Mouse (Mus musculus): ENCODE data around the gene Cep128.
A peak's percentile ranks its signal among the peaks of the same experiment; 100 is the strongest.

The Cep128 gene

DNA sequence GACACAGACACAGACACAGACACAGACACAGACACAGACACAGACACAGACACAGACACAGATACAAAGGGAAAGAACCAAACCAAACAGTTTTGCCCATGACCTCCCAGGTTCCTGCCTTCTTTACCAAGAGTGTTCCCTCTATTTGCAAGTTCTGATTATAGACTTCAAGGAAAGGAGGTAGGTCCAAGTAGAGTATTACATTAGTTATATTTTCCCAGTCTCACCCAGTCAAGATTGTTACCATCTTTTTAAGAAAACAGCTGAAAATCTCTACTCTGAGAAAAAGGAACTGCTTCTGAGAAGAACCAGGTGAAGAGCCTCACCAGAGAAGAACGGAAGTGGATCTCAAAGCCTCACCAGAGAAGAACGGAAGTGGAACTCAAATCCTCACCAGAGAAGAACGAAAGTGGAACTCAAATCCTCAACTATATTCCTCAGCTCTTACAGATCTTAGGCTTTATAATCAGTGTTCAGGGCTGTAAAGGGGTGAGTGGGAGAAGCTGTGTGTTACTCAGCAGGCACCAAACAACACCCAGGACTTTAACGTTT is 200.8 kb downstream of the Cep128 start:
- no peak for DNase-seq (ENCODE audit: low read depth, low spot score)

DNA sequence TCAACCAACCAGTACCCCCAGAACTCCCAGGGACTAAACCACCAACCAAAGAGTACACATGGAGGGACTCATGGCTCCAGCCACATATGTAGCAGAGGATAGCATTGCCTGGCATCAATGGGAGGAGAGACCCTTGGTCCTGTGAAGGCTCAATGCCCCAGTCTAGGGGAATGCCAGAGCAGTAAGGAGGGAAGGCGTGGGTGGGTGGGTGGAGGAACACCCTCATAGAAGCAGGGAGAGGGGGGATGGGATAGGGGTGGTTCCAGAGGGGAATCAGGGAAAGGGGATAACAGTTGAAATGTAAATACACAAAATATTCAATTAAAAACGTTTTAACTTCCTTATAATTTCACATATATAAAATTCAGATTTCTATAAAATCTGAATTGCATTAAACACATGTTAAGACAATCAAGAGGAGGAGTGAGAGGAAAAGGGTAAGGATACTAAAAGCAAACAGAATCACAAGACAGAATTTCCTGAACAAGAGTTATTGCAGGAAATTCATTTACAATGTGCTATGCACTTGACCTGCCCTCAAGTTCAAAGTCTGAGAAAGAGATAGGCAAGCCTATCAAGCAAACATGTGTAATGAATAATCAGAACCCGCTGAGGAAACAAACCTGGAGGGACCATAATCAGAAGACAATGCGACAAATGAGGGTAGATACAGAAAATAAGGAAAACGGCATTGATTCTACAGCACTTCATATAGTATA is 207.2 kb downstream of the Cep128 start:
- DNase-seq (ENCODE audit: low read depth, low spot score): no peak

DNA sequence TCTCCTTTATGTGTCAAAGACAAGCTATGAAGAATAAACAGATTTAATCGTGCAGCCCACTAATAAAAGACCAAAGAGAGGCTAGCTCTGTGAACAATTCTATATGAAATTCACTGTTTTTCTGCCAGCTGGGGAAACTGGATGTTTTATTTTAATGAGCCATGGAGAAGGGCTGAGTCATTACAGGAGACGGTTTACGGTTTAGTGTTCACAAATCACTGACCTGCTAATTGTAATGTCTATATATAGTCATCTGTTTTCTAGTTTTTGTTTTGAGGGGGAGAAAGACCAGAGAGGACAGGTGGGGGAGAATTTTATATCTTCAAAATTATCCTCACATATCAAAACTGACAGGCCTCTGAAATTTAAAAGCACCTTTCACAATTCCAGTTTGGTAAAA is 212.6 kb downstream of the Cep128 start:
- no peak for DNase-seq (ENCODE audit: low read depth, low spot score)

DNA sequence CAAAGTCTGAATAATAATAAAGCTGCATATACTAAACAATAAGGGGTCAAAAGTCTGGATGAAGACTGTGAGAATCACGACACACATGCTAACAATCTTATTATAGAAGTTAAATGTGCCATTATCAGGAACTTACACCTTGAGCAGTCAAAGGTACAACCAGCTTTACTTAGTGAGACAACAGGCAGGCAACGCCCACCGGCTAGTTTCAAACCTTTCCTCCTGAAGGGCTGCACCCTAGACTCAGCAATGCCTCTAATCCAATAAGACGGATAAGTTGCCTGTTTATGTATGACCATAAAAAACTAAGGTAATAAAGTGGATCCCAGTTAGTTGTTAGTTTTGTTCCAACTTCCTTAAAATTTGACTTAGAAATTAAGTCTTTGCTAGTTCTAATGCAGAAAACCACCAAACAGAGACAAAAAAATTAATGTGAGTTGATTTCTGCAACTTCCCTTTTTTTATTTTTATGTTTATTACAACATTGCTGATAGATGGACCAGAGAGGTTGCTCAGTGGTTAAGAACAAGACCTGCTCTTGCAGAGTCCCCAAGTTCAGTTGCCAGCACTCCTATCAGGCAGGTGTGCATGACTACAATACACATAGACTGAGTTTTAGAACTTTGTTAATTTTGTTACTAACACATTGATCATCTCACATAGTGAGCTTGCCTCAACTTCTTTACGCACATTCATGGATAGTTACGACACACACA is 223.0 kb downstream of the Cep128 start:
- no peak for DNase-seq (ENCODE audit: low read depth, low spot score)

DNA sequence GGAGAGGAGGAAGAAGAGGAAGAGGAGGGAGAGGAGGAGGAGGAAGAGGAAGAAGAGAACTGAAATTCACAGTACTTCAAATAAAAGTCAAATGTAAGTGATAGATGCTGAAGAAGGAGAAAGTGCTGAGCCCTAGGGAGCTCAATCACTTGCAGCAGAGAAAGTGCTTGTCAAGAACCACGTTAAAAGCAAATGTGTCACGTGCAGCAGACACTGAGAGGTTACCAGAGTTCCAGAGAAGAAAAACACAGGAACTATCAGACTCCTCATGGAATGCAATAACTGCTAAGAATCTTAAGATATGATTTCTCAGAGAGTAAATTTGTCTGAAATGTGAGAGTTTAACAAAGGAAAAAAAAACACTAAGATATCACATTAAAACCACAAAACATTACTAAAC is 225.7 kb downstream of the Cep128 start:
- no peak for DNase-seq (ENCODE audit: low read depth, low spot score)

DNA sequence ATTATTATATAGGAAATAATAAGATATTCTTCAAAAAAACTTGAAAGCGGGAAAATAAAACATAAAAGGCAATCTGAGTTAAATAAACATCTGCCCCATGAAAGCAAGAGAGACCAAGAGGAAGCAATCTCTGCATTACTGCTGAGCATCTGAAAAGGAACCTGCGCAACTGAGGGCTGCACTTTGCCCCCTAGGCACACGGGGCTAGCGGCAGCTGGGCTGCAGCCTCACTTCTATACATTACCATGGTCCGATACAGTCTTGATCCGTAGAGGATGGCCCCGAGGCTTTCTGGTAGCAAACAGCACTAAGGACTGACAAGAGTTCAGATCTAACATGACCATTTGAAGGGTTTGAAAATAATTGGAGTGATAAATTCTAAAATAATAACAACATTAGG is 230.2 kb downstream of the Cep128 start:
- DNase-seq (ENCODE audit: low read depth, low spot score): no peak

DNA sequence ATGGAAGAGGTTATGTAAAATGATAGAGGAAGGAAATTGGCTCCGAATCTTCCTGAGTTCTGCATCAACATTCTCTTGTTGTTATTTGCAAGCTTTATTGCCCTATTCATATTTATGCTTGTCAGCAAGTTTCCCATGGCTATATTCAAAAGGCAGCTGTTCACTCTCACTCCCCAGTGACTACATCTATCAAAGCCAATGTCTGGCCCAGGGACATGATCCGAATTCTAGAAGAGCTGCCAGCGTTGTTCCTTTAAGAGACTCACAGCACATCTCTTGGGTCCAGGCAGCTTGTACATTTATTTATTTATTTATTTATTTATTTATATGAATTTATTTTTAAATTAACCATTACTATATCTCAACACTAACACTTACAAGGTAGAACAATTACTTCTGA is 235.1 kb downstream of the Cep128 start:
- DNase-seq (ENCODE audit: low read depth, low spot score): no peak

DNA sequence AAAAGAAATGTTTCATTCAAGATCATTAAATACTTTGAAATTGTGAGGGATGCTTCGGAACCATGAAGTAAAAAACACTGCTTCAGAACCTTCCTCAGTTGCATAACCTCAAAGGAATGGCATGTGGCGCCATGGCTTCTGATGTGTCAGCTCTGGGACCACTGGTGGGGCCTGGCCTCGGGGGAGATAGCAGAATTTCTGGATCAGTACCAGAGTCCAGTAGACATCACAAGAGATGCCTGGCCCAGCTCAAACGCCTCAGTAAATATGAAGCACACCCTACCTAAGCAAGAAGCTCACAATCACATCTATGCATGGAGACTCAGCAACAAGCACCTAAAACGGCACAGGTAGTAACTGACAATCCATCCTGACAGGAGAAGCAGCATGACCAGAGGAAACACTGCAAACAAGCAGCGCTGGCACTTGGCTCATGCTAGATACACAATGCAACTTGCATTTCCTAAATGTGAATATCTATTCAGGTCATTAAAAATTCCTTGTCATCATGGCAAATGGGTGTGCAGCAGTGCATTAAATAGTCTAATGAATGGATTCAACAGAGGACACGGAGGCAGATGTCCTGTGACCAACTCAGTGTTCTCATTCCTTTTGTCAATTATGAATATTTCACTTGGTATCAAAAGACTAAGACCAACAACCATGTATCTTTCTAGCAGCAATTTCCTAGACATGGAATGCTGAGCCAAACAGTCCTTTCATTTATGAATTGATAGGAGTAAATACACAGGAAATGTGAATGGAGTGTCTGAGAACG is 249.3 kb downstream of the Cep128 start:
- no peak for DNase-seq (ENCODE audit: low read depth, low spot score)

DNA sequence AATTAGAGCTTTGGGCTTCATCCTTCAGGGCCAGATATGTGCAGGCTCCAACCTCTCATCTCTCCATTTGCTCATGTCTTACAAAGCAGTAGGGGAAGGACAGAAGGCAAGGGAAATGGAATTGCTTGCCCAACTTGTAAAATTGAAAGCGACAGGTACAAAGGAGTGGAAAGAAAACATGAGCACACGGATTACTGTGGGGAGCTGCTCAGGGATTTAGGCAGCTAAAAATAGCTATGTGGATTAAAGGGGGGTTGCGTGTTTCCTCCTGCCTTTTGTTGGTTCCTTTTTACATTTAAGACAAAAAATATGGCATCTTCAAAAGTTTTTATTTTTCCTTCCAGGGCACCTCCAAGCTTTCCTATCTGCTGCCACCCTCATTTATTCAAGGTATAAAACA is 269.2 kb downstream of the Cep128 start:
- peak; percentile 69 for DNase-seq (ENCODE audit: low read depth, low spot score)

DNA sequence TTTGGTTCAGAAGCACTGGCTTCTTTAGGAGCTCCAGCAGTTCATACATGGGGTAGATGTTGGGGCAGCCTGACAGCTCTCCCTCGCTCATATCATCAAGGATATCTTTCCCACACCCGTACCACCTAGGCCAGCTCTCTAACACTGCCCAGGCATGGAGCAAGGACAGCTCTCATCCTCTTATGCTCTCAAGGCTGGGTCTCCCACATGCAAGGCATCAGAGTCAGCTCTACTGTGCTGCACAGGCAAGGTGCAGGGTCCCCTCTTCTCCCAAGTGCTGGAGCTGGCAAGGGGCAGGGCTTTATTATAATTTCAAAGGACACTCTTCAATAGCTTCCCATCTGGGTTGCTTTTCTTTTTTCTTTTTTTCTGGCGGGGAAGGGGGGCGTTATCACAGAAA is 280.9 kb downstream of the Cep128 start:
- no peak for DNase-seq (ENCODE audit: low read depth, low spot score)

DNA sequence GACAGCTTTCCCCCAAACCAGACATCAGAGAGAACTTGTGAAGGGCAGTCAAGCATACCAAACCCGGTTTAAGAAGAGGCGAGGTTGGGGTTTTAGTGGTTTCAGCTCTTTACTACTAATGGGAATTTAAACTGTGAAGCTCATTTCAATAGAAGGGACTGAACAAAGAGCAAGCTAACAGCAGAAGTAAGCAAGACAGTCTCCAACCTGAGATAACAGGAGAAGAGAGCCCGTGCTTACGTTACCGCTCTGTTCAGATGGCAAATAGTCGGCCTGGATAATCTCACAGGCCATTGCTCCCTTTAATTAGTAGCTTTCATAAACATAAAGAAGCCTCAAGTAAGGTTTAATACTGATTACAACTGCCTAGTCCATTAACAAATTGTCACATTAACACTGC is 286.3 kb downstream of the Cep128 start:
- DNase-seq (ENCODE audit: low read depth, low spot score): no peak

DNA sequence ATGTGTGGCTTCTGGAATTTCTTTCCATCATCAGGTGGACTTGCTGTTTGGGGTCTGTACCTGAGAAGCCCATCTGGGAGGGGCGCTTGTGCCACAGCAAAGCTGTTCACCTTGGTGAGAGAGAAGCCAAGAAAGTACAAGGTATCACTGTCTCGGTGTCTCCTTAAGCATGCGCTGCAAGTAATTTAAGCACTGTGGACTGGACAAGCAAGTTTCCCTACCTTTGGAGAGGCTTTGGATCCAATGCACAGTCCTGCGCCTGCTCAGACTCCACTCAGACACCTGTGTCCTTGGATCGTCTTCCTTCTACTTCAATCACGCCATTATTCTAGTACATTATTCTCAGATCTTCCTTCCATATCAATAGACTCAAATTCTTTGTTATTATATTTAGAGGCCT is 288.0 kb downstream of the Cep128 start:
- DNase-seq (ENCODE audit: low read depth, low spot score): no peak

DNA sequence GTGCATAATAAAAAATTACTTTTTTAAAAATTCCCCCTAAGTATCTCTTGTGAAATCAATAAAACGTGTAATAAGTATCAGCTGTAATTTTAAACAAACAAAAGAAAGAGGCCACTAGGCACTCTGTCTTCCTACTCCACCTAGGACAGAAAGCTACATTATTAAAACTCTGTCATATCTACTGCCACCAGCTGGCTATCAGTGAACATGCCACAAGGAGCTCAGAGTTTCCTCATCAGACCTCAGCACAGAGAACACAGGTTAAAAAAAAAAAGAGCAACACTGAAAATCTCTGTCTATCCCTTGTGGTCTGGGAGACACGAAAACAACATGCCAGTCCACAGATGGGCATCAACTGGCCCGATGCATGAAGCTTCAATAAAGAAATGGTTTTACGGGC is 295.9 kb downstream of the Cep128 start:
- no peak for DNase-seq (ENCODE audit: low read depth, low spot score)

DNA sequence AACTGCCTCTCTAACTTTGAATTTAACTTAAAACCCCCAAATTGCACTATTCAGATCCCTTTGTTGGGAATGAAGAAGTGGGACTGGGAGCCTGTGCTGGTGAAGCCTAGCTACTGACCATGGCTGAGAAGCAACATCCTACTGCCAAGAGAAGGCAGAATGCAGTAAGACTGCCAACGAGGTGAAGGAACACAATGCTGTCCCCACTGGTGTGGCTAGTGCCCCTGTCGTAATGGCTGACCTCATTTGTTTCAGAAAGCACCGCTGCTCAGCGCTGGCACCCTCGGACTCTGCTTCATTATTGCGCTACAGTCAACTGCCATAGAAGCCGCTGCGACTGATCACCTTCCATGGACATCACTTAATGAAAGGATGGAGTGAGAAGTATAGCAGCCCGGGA is 298.2 kb downstream of the Cep128 start:
- DNase-seq (ENCODE audit: low read depth, low spot score): no peak

DNA sequence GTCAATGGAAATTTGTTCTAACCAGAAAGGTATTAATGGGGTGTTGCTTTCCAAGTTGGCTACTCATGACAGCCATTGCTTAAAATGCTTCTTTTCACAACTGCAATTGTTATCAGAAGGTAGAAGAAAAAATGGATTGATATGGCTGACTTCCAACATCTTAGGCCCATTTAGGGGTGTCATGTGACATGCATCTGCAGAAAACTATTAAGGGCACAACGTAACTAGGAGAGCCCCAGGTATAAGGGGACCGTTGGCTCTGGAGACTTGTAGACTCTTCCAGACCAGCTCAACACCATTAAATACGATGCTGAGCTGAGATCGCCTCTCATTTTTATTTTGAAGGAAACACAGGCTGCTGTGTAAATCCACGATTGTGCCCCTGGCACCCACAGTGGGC is 308.6 kb downstream of the Cep128 start:
- DNase-seq (ENCODE audit: low read depth, low spot score): no peak

DNA sequence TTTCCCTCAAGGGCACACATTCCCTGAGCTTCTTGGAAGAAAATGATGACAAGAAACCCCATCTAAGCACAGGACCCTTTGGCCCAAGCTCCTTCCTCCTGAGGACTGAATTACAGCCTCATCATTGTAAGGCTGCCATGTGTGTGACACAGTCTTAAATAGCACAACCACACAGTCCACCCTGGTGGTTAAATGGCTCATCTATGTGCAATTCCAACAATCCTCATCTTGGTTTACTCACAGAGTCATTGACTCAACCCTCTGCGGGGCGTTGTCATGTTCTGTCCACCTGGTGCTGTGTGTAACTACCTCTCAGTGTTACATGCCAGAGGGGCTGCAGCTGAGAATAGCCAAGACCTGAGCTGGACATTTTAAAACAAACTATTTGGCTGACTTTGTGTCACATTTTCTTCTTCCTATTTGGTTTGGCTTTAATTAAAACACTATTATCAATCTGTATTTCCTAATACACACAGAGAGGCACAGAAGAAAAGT is 313.6 kb downstream of the Cep128 start:
- no peak for DNase-seq (ENCODE audit: low read depth, low spot score)

DNA sequence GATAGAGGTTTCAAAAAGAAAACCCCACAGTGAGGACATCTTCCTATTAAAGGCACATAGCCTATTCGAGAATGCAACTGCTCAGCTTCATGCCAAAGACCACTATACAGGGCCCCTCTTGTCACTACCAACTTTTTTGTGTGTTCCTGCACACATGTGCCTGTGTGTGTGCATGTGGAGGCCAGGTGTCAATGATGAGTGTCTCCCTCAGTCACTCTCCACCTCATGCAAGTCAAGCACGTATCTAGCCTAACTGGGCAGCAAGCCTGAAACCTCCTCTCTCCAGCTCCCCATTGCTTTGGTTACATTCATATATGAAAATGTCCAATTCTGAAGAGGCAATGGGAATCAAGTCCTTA is 317.1 kb downstream of the Cep128 start:
- DNase-seq (ENCODE audit: low read depth, low spot score): no peak

DNA sequence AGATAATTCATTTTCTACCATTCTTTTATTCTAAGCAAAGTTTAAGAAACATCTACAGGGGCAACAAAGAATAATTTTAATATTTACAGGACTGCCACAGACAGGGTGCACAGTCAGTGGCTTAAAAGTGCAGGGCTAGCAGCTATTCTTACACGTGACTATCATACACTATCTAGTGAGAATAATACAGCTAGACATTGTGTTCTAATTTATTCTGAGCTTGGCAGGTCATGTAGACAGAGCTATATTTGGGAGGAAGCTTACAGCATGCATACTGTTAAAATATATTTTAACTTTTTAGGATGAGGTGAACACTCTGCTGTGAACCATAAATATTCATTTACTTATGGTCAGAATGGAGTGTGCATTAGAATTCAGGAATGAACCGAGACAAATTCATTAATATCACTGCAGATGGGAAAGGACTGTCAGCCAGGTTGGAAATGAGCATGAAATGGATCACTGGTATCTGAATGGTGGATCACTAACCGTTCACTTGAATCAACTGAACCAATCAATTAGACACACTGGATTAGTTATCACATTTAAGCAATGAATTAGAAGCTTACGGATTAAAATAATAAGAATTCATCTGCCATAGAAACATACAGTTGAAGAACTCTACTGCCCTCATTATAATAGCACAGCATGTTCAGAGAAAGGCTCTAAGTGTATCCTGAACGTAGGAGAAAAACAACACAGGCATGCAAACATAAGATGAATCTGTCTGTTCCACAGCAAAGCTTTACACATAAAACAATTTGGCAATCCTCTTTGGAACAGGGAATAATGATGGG is 317.7 kb downstream of the Cep128 start:
- DNase-seq (ENCODE audit: low read depth, low spot score): no peak

DNA sequence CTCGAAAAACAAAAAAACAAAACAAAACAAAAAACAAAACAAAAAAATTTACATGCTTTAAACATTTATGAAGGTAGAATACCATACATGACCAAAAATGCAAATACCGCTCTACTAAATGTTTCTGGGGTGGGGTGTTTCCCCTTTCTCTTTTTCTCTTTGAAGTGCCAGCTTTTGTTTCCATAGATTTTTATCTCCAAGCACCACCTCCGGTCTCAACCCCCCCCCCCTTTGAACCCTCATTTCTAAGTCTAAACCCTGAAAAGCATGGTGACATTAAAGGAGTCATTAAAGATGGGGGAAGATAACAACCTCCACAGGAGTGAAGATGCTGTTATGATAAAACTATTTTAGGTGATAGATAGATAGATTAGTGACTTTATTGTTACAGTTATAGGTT is 318.8 kb downstream of the Cep128 start:
- no peak for DNase-seq (ENCODE audit: low read depth, low spot score)

DNA sequence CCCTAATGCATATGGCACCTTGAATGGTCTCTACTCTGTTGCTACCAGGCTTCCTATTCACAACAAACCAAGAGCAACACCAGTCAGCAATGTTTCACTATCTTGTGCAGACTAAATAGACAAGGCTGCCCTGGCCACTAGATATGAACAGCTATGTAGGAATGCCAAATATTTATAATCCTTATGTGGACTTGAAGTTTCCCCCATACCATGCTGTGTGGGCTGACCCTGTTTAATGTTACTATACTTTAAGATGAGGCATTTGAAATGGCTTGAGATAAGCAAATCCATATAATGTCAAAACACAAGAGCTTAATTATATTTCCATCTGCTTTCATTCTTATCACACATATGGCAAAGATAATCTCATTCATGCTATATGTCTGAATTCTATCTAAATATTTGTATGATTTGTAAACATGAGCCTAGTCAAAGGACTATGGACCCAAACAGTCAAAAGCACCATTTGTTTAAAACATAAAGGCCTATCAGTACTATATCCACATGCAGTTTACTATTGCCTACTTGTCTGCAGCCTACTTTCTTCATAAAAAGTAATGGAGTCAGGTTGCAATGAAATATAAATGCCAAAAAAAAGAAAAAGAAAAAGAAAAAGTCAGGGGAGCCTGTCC is 319.7 kb downstream of the Cep128 start:
- DNase-seq (ENCODE audit: low read depth, low spot score): no peak
